Mouse (Mus musculus) kidney, postnatal 10 days (tissue): ENCODE data around the gene Gucy1a1.
A peak's percentile ranks its signal among the peaks of the same experiment; 100 is the strongest.

Experiments used
- DNase-seq: peaks from one replicate; pipeline ENCODE4 v3.0.0; 2021; ENCODE audit warnings: mixed read lengths

The Gucy1a1 gene

DNA sequence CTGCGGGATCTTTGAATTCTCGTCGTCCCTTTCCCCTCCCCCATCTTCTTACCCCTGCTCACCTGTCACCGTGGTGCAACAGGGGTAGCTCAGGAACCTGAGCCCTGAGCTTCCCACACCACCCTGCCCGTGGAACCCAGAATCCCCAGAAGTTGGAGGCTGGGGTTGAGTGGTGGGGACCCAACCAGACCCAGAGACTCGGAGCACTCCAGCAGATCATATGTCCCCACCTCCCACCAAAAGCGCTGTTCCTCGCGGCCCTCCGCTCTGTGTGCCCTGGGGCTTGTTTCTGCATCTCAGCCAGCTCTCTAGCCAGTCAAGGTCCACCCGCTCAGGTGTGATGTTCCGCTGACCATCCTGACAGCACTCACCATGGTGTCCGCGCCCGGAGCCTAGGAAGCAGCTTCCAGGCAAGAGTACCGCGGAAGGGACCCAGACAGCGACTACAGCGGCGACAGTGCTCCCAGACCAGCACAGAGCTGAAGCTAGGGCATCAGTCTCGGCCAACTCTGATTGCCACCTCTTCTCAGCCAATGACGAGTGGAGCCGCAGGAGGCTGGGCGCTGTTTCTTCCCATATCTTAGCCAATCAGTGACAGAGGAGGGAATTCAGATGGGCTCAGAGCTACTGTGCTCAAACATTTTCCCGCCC lies 71.3 kb downstream of the Gucy1a1 start, which contains the start of gene Gucy1b1:
Gucy1b1 (minus strand) TSS at position 489 of the 651 bp plus-strand sequence.
- DNase-seq, result peak; percentile 83

DNA sequence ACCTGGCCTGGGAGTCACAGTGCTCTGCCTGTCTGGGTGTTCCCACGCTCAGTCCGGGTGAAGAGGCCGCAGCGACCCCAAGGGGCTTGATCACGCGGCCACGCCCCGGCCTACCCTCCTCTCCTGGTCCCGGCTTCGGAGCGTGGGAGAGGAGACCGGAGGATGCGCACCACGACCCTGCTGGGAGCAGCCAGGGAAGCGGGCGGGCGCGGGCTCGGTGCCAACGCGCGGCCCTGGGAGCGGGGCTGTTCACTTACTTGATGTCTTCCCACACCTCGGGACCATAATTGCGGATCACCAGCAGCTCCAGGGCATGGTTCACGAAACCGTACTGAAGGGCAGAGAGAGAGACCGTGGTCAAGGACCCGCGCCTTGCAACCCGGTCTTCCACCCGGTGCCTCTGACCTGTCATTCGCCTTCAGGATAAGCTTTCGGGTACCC lies 71.8 kb downstream of the Gucy1a1 start:
- DNase-seq, result peak; percentile 78

DNA sequence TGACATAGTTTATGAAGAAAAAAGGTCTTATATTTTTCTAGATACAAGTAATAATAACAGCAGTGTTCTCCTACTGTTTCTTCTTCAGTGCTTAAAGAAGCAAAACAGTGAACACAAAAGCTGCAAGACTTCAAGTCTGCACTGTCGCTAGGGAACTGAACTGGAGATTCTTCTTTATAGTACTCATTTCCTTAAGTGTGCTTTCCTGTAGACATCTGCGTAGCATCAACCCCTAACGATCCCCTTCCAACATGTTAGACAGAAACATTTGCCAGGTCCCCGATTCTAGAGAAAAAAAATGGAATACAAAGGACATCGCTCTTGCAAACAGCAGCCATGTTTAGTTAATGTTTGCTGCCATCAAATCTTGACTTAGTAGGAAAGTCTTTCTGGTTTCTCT lies 77.8 kb downstream of the Gucy1a1 start:
- DNase-seq, result no peak

DNA sequence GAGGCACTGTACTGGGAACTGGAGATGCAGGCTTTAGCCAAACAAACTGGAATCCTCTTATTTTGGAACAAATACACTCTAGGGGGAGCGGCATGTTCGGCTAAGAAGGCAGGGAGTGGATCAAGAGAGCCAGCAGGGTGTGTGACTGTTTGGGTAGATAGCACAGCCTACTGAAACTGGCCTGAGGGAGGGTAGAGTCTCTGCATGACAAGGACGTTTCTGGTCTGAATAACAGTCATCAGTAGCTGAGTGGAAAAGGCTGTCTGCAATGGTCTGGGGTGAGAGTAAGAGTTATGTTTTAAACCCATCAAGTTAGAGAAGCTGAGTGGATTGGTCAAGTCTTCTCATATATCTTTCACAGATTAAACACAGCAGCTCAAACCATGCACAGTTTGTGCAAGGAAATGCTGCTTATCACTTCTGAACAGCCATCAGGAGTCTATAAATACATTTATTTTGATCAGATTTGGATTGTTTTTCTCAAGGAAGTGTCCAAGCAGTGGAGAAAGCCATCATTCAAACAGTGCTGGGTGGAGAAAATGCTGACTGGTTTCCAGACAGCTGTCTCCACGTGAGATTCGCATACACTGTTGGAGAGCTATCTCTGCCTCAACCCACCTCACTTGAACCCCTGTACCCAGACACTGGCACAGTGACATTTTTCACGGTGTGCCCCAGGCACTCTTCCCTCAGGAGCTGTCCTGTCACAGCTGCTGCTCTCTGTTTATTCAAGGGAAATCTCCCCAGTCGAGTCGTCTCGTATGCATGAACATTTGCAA lies 84.0 kb downstream of the Gucy1a1 start:
- no peak for DNase-seq

DNA sequence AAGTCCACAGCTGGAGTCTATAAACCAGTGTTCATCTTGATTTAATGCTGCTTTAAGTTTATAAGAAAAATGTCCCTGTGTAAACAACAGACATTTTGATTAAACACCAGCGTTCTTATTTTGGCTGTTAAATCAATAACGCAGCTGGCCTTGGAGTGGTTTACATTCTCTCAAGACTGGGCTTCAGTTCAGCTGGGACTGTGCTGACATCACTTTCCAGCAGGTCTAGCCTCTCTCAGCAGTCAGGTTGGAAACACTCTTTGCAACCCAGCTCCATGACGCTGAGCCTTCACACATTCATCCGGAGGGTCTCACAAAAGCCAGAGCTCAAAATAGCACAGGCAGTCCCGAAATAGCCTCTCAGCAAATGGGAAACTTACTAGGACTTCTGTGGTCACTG lies 88.4 kb downstream of the Gucy1a1 start:
- peak; percentile 48 for DNase-seq

DNA sequence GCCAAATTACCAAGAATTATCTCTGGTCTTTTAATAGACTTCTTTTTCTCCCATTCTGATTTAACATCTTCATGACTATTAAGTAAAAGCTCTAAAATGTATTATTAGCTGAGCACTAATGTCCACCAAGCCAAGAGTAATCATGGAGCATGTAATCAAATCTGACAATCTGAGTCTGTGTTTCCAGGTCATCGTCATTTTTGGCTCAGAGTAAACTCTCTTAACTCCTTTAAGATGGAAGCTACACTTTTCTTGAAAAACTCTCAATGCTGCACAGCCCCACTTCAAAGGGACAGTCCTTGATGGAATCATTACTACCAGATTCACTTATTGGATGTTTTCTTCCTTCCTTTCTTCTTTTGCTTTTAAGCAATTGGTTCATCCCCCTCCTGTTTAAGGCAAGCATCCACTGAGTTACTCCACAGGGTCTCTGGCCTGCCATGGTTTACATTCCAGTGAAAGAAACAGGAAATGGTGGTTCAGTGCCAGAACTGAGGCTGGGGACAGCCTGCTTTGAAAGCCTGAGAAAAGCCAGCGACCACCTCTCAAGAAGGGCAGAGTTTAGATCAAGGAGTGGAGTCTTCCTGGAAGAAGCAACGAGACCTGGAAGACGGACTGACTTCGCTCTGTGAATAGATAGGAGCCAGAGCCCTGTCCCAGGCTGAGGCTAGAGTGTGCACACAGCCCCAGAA lies 91.2 kb downstream of the Gucy1a1 start:
- DNase-seq, result peak; percentile 16

DNA sequence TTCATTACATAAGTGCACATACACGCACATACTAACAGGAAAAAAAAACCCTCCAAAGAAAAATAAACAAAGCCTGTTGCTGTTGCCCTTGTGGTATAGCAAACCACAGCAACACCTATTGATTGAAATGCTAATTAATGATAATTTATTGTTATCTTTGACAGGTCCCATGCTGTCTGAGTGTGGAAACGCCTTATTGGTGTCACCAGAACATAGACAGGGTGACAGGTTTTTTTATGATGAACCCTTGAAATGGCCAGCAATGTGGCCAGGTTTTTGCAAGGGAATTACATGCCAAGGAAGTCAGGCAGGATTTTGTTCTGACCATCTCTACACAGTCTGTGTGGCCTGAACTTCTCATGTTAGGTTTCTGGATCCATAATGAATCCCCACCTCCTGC lies 93.6 kb downstream of the Gucy1a1 start:
- DNase-seq, result no peak

DNA sequence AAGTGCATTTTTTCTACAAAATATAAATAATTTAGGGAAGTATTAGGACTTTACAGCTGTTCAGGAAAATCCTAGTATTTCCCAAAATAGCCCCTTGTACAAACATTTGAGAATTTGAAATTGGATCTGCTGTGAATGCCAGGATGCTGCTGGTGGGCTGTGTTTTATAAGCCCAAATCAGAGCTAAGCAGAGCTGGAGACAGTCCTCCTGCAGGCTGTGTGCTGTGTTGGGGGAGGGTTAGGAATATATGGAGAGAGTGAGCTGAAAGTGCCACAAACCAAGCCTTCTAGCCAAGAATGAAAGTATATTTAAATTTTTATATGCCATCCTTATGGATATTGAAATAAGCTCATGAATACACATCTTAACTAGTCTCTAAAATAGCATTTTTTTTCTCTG lies 94.1 kb downstream of the Gucy1a1 start:
- no peak for DNase-seq

DNA sequence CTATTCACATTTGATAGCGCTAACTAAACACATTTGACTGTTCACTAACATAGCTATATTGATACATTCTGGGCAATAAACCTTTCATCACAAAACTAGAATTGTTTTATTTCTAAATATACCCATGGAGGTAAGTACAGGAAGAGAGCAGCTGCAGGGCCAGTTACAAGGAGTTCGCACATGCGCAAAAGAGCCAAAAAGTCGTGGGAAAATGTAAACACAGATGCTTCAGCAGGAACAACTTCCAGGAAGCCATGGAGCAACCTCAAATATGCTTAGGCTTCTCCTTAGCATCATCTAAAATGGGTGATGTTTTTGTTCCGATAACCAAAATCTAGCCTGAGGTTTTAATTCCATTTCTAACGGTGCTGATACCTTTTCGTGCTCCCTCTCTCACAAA lies 96.9 kb downstream of the Gucy1a1 start:
- no peak for DNase-seq

DNA sequence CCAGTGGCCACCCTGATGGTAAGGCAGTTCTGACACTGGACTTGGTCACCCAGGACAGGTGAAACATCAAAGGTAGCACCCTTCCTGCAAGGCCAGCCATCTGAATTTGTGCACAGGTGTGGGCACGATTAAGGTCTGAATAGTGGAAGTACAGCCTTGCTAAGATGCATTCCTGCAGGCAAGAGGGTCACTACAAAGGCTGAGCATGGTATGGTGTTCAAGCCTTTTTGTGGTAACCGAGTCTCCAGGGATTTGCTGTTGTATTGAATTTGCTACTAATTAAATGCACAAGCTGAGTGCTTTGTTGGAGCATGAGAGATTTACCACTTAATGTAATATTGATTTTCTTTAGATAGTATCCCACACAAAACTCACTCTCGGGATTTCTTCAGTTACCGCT lies 97.5 kb downstream of the Gucy1a1 start:
- DNase-seq, result no peak

DNA sequence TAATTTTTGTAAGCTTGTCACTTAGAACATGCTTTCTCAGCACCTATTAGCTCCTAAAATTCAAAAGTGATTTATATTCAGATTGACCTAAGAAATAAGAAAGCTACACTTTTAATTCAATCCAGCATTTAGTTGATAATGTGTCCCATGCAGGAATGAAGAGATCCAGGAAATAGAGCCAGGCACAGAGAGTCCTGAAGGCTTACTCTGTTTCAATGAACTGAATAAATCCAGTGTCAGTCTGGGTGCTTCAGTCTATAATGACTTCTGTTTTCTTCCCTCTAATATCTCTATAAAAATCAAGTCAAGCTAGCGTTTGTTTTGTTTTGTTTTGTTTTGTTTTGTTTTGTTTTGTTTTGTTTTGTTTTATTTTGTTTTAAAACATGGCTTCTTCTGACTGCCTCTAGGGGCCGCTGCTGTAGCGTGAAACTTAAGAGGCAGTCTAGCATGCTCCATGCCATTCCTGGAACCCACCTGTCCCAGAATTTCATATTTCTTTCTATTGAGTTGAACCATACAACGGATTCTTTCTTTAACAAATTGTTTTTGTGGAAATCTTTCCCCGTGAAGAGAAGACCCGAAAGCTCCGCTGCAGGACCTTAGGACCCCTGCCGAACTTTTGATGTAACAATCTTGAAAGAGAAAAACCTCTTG lies 98.4 kb downstream of the Gucy1a1 start:
- DNase-seq, result peak; percentile 77

DNA sequence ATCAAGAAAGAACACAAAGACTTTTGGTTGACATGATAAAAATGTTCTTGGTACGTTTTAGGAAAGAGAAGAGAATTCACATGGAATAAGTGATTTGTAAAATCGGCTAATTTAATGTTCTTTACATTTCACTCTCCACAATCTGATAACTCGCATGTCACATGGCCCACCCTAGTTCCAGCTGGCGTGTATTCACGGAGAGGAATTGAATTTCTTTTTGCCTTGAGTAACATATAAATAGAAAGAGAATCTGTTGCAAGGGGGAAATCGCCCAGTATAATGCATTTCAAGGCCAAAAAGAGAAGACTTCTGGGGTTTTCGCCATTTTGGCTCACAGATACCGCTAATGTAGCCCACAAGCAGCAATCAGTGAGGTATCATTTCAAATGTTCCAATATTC lies 99.5 kb downstream of the Gucy1a1 start:
- no peak for DNase-seq

DNA sequence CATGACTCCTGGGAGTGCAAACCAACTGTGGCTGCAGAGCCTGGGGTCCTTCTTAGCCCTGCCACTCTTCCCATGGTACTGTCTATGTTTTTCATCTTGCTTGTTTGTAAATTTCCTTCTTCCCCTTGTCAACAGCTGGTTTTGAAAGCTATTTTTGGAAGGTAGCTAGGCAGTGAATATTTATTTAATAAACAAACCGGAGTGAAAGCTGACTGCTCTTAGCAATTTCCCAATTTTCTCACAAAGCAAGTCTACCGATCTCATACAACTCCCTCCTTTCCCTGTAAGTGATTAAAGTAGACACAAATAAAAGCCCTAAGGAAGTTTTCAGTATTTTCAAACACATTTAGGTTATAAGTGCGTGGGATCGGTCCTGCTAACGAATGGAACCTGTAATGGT lies 100.7 kb downstream of the Gucy1a1 start:
- DNase-seq, result no peak

DNA sequence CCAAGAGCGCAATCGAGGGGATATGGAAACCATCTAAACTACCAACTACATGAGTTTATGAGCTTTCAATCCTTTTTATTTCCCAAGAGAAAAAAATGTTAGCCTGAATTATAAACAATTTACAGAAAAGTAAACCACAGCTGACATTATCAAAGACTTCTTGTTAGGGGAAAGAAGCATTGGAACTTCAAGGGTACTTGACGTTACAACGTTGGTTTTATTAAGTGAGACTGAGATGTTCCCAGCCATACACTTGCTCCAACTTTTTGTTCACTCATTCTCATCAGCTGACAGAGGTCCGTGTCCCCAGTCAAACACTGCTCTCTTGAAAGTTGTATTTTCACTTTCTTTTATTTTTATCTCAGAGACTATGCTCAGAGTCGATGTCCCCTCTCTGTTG lies 101.9 kb downstream of the Gucy1a1 start:
- no peak for DNase-seq
